Mouse (Mus musculus) megakaryocyte-erythroid progenitor cell, adult 5 weeks (primary cell): ENCODE data around the gene Mpzl2. TPM values are rescaled to one million over a fixed set of nuclear protein-coding genes. Genes with fewer than 3 reads are reported as not detected.

Experiments
- polyA plus RNA-seq: library from polyadenylated mRNA; stranded (reverse); fragments of >175 nt; gene quantifications from 2 replicates; pipeline ENCODE4 v1.2.3, GENCODE M21; 2012

The Mpzl2 gene
- polyA plus RNA-seq: not detected in 2 replicates

GRCm38 (mm10) chr9:45039499-45039898 is at the start of gene Mpzl2:
Mpzl2 (plus strand) TSS chr9:45039799.

DNA sequence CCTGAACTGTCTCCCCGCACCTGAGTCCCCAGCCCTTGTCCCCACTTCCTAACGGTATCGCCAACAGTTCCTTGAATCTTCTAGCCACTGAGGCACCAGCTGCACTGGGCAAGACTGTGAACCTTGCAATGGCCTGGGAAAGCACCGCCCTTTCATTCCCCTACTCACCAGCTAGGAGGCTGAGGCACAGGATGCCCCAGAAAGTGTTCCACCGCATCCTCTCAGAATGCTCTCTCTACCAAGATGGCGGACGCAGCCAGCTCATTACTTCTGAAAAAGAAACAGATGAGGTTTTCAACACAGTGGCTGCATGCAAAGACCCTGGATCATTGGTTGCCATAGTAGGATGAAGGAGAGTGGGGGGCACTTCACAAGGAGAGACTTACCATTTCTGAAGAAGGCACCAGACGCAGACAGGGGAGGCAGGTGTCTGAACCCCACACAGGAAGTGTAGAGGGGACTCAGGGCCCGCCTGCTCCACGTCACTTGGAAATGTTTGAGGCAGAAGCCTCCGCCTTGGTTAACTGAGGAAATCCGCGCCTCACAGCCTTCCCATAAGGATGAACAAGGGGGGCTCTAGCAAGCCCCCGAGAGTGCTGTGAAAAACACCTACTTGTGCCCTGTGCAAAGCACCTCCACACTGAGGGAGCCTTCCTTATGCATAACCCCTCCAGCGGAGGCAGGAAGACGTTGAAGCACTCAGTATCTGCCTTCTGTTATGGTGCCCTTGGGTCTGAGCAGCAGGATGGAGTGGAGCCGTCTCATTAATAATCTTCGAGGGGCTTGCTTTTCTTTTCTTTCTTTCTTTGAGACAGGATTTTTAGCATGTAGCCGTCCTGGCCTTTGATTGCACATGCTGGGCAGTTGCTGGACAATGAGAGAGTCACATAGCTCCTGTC is 30.2 kb upstream of the Mpzl2 start, which contains the start of gene Cd3e:
Gene Cd3e (minus strand): TSS at position 448 of the 899 bp plus-strand sequence.

DNA sequence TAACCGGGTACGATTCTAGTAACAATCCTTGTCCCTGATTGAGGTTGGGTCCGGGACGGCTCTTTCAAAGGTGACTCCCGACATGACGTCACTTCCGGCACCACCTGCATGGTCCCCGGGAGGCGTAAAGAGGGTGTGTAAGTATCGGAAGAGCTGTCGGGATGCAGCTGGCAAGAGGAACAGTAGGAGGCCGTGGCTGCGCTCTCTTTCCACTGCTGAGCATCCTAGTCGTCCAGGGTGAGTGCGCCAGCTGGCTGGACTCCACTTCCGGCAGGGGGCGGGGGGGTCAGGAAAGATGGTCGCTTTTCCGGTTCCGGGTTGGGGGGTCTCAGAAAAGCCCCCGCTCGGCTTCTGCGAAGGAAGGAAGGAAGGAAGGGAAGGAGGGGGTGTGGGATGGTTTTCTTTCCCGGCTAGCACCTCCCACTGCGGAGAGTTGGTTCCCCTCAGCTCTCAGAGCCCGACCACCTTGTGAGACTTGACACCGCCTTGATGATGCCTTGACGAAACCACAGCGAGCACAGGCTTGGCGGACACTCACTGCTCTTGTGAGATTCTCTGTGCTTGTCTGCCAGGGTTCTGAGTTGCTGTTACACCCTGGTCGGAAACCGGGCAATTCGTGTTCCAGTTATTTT is 15.6 kb downstream of the Mpzl2 start, which contains the start of gene Mpzl3:
Gene Mpzl3 (plus strand): TSS at position 105 of the 632 bp plus-strand sequence.

DNA sequence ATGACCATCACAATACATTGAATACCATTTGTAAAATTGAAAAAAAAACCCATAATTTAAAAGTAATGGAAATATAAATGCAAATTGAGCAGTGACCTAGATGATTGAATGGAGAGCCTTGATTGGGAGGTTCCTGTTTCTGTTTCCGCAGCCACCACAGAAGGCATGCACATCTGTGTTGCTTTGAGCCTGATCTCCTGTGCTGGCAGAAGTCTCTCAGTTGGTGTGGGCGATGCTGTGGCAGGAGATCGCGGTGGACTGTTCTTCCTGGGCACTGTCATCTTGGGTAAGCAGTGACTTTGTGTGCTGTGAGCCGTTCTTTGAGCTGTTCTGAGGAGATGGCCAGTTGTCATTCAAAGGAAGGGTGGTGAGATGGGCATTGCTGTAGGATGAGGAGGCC is 39.4 kb downstream of the Mpzl2 start, which contains the start of gene Jaml:
Gene Jaml (plus strand): TSS at position 173 of the 400 bp plus-strand sequence.

Other genes starting within 250 kb of the Mpzl2 start
- 0.48 and 0.99 TPM in 2 replicates for gene Tmem25, start 240.5 kb upstream of the Mpzl2 start, polyA plus RNA-seq
- 0.53 and 0.61 TPM in 2 replicates for gene Ttc36, start 236.7 kb upstream of the Mpzl2 start, polyA plus RNA-seq
- 8.5 and 17.3 TPM in 2 replicates for gene Kmt2a, start 158.5 kb upstream of the Mpzl2 start, polyA plus RNA-seq
- gene Atp5l, start 119.1 kb upstream of the Mpzl2 start, polyA plus RNA-seq: 27.7 and 32.7 TPM in 2 replicates
- 2.0 and 2.1 TPM in 2 replicates for gene Ube4a, start 74.2 kb upstream of the Mpzl2 start, polyA plus RNA-seq
- 0.15 and 0.35 TPM in 2 replicates for gene Cd3g, start 59.4 kb upstream of the Mpzl2 start, polyA plus RNA-seq
- 0.04 TPM in 1 of 2 replicates, not detected in the other for gene Cd3d, start 58.0 kb upstream of the Mpzl2 start, polyA plus RNA-seq
- 0.33 and 0.57 TPM in 2 replicates for gene Cd3e, start 30.2 kb upstream of the Mpzl2 start, polyA plus RNA-seq
- 0.02 TPM in 1 of 2 replicates, not detected in the other for gene Mpzl3, start 15.4 kb downstream of the Mpzl2 start, polyA plus RNA-seq
- gene Jaml, start 39.4 kb downstream of the Mpzl2 start, polyA plus RNA-seq: 0.32 and 0.36 TPM in 2 replicates
- gene Scn2b, start 78.0 kb downstream of the Mpzl2 start, polyA plus RNA-seq: 0.03 TPM in 1 of 2 replicates, not detected in the other
- gene Scn4b, start 98.6 kb downstream of the Mpzl2 start, polyA plus RNA-seq: 0.30 and 0.33 TPM in 2 replicates
- gene BC049352, start 142.2 kb downstream of the Mpzl2 start, polyA plus RNA-seq: 0.04 and 0.14 TPM in 2 replicates
- not detected in 2 replicates for gene Tmprss4, start 164.3 kb downstream of the Mpzl2 start, polyA plus RNA-seq
- 1.6 and 2.2 TPM in 2 replicates for gene Il10ra, start 229.3 kb downstream of the Mpzl2 start, polyA plus RNA-seq